Mouse (Mus musculus) skeletal muscle tissue, adult 2 months (tissue): ENCODE results near the gene Pigk.

Experiments used
- DNase-seq: peaks from one replicate; pipeline ENCODE4 v3.0.0-alpha.2; 2012; ENCODE audit warnings: low read depth, low spot score

Pigk gene

GRCm38 (mm10) chr3:152896111-152896510 lies 182.2 kb downstream of the Pigk start:
- DNase-seq: no peak

GRCm38 (mm10) chr3:152897196-152897595 lies 183.3 kb downstream of the Pigk start:
- DNase-seq: no peak

- no peak for DNase-seq
Measured at GRCm38 (mm10) chr3:152898906-152899305, 185.0 kb downstream of the Pigk start.

GRCm38 (mm10) chr3:152905026-152905425 lies 191.1 kb downstream of the Pigk start:
- no peak for DNase-seq

- DNase-seq: no peak
Measured at GRCm38 (mm10) chr3:152905800-152906199, 191.9 kb downstream of the Pigk start.

GRCm38 (mm10) chr3:152907087-152907486 lies 193.2 kb downstream of the Pigk start:
- DNase-seq: no peak

GRCm38 (mm10) chr3:152907683-152908082 lies 193.8 kb downstream of the Pigk start:
- no peak for DNase-seq

GRCm38 (mm10) chr3:152911578-152911977 lies 197.7 kb downstream of the Pigk start:
- DNase-seq: no peak

GRCm38 (mm10) chr3:152912216-152913101 lies 198.6 kb downstream of the Pigk start:
- peak; percentile 31 for DNase-seq

- DNase-seq: no peak
Measured at GRCm38 (mm10) chr3:152913150-152913549, 199.2 kb downstream of the Pigk start.

- DNase-seq: no peak
Measured at GRCm38 (mm10) chr3:152913625-152914024, 199.7 kb downstream of the Pigk start.

- DNase-seq: no peak
Measured at GRCm38 (mm10) chr3:152914376-152914775, 200.5 kb downstream of the Pigk start.

GRCm38 (mm10) chr3:152917579-152917978 lies 203.7 kb downstream of the Pigk start:
- no peak for DNase-seq

GRCm38 (mm10) chr3:152919101-152919500 lies 205.2 kb downstream of the Pigk start:
- DNase-seq: no peak

GRCm38 (mm10) chr3:152920365-152920764 lies 206.5 kb downstream of the Pigk start:
- DNase-seq: no peak

GRCm38 (mm10) chr3:152923530-152923929 lies 209.6 kb downstream of the Pigk start:
- no peak for DNase-seq

GRCm38 (mm10) chr3:152925364-152925763 lies 211.5 kb downstream of the Pigk start:
- DNase-seq: no peak

GRCm38 (mm10) chr3:152926166-152926565 lies 212.3 kb downstream of the Pigk start:
- no peak for DNase-seq

- DNase-seq: peak; percentile 22
Measured at GRCm38 (mm10) chr3:152928287-152928975, 214.5 kb downstream of the Pigk start.

GRCm38 (mm10) chr3:152929256-152929787 lies 215.4 kb downstream of the Pigk start:
- DNase-seq: no peak

GRCm38 (mm10) chr3:152929788-152930281 lies 215.9 kb downstream of the Pigk start:
- DNase-seq: no peak

GRCm38 (mm10) chr3:152931354-152931753 lies 217.5 kb downstream of the Pigk start:
- DNase-seq: no peak
